Mouse (Mus musculus) CH12.LX (cell line): ENCODE measurements around the gene Gtsf2. TPM values are rescaled to one million over a fixed set of nuclear protein-coding genes. Genes with fewer than 3 reads are reported as not detected.
"Not testable (repeated sequence)": the region's sequence is repeated elsewhere in the genome, so short reads cannot be mapped to it uniquely, and the experiment has no call there.

Source experiments
- DNase-seq: peaks from one replicate; pipeline ENCODE4 v3.0.0-alpha.2; 2013; ENCODE audit errors: extremely low read depth
- H3K27ac ChIP-seq: 2 replicates; pipeline ENCODE4 v1.5.1; 2012; ENCODE audit warnings: low read depth, mild to moderate bottlenecking, control low read depth, moderate library complexity; ENCODE audit not compliant: insufficient read depth
- H3K27me3 ChIP-seq: replicated peaks from 2 replicates; pipeline ENCODE3; 2012; ENCODE audit warnings: inconsistent platforms
- H3K36me3 ChIP-seq, 2 experiments: replicated peaks in 1 of 2; 2 replicates each; pipeline versions ENCODE3 to v1.6.1; 2012; ENCODE audit warnings: inconsistent platforms in 1 of 2, low read length in 1 of 2, mild to moderate bottlenecking in 1 of 2, mixed read lengths in 1 of 2, moderate library complexity in 1 of 2; ENCODE audit not compliant: control insufficient read depth in 1 of 2, insufficient read depth in 1 of 2
- H3K4me1 ChIP-seq, 2 experiments: 2 replicates each; pipeline ENCODE4 v1.6.1; 2012; ENCODE audit warnings: inconsistent platforms in 1 of 2, moderate library complexity in 1 of 2; ENCODE audit not compliant: insufficient read depth in 2 of 2, control insufficient read depth in 1 of 2
- H3K4me2 ChIP-seq: 2 replicates; pipeline ENCODE4 v1.6.1; 2012; ENCODE audit warnings: low read depth, mild to moderate bottlenecking, control low read depth; ENCODE audit not compliant: poor library complexity, insufficient read depth, severe bottlenecking
- H3K4me3 ChIP-seq, 3 experiments: fragments of 150-350 bp in 1 of 3; sonication (generic) in 1 of 3; replicated peaks in 1 of 3; 2 replicates each; pipeline versions ENCODE3 to v1.5.1; 2011 to 2012; ENCODE audit warnings: low read depth in 2 of 3, low read length in 2 of 3, mild to moderate bottlenecking in 2 of 3, moderate library complexity in 2 of 3, control low read depth in 1 of 3, improper control_type of control experiment in 1 of 3, inconsistent platforms in 1 of 3, mixed read lengths in 1 of 3; ENCODE audit not compliant: poor library complexity in 1 of 3
- H3K79me2 ChIP-seq: replicated peaks from 2 replicates; pipeline ENCODE4 v1.6.1; 2012; ENCODE audit warnings: mild to moderate bottlenecking, moderate library complexity; ENCODE audit not compliant: control insufficient read depth, poor library complexity, insufficient read depth, severe bottlenecking; ENCODE audit errors: extremely low read depth
- H3K9ac ChIP-seq: 2 replicates; pipeline ENCODE4 v1.6.1; 2012; ENCODE audit warnings: low read depth, mild to moderate bottlenecking, control low read depth, moderate library complexity; ENCODE audit not compliant: insufficient read depth
- H3K9me3 ChIP-seq: replicated peaks from 2 replicates; pipeline ENCODE3; 2012; ENCODE audit warnings: low read length, inconsistent platforms, mixed read lengths
- BHLHE40 ChIP-seq: IDR thresholded peaks from 2 replicates; pipeline ENCODE4 v1.6.1; 2011; ENCODE audit warnings: mild to moderate bottlenecking, low read depth, low read length, improper control_type of control experiment
- CHD1 ChIP-seq: IDR thresholded peaks from 2 replicates; pipeline ENCODE4 v1.6.1; 2012; ENCODE audit warnings: low read depth, low read length, improper control_type of control experiment, inconsistent platforms
- CHD2 ChIP-seq: IDR thresholded peaks from 2 replicates; pipeline ENCODE4 v1.6.1; 2011; ENCODE audit warnings: low read length, improper control_type of control experiment
- CTCF ChIP-seq, 2 experiments: IDR thresholded peaks in 1 of 2; conservative IDR thresholded peaks in 1 of 2; 2 replicates each; pipeline ENCODE4 v1.5.1; 2011 to 2012; ENCODE audit warnings: low read depth in 2 of 2, low read length in 2 of 2, improper control_type of control experiment in 1 of 2, inconsistent platforms in 1 of 2, mild to moderate bottlenecking in 1 of 2, moderate library complexity in 1 of 2
- E2F4 ChIP-seq: IDR thresholded peaks from 2 replicates; pipeline ENCODE4 v1.6.1; 2011; ENCODE audit warnings: low read depth, low read length, improper control_type of control experiment; ENCODE audit not compliant: insufficient replicate concordance
- EP300 ChIP-seq: IDR thresholded peaks from 2 replicates; pipeline ENCODE4 v1.6.1; 2011; ENCODE audit warnings: low read length, improper control_type of control experiment
- ETS1 ChIP-seq: conservative IDR thresholded peaks from 2 replicates; pipeline ENCODE4 v1.6.1; 2012; ENCODE audit warnings: low read depth, mild to moderate bottlenecking, inconsistent platforms, low read length, improper control_type of control experiment, moderate library complexity
- IRF4 ChIP-seq: IDR thresholded peaks from 2 replicates; pipeline ENCODE4 v1.6.1; 2014; ENCODE audit warnings: low read depth, mild to moderate bottlenecking, inconsistent platforms, low read length, improper control_type of control experiment
- JUN ChIP-seq: IDR thresholded peaks from 2 replicates; pipeline ENCODE4 v1.6.1; 2011; ENCODE audit warnings: low read depth, mild to moderate bottlenecking, low read length, improper control_type of control experiment, moderate library complexity; ENCODE audit not compliant: insufficient read depth
- JUND ChIP-seq: conservative IDR thresholded peaks from 2 replicates; pipeline ENCODE4 v1.6.1; 2011; ENCODE audit warnings: low read depth, low read length, improper control_type of control experiment
- MAZ ChIP-seq: IDR thresholded peaks from 2 replicates; pipeline ENCODE4 v1.6.1; 2012; ENCODE audit warnings: low read depth, mild to moderate bottlenecking, inconsistent platforms, low read length, improper control_type of control experiment, moderate library complexity
- MEF2A ChIP-seq: IDR thresholded peaks from 2 replicates; pipeline ENCODE4 v1.6.1; 2014; ENCODE audit warnings: low read depth, mild to moderate bottlenecking, inconsistent platforms, low read length, improper control_type of control experiment, borderline replicate concordance
- MXI1 ChIP-seq: IDR thresholded peaks from 2 replicates; pipeline ENCODE4 v1.6.1; 2011; ENCODE audit warnings: mild to moderate bottlenecking, low read depth, low read length, improper control_type of control experiment
- MYC ChIP-seq: IDR thresholded peaks from 2 replicates; pipeline ENCODE4 v1.6.1; 2011; ENCODE audit warnings: low read depth, mild to moderate bottlenecking, improper control_type of control experiment, low read length
- PAX5 ChIP-seq: IDR thresholded peaks from 2 replicates; pipeline ENCODE4 v1.6.1; 2012; ENCODE audit warnings: low read length, inconsistent platforms, mixed read lengths
- RCOR1 ChIP-seq: conservative IDR thresholded peaks from 2 replicates; pipeline ENCODE4 v1.6.1; 2012; ENCODE audit warnings: low read depth, mild to moderate bottlenecking, inconsistent platforms, low read length, improper control_type of control experiment
- TBP ChIP-seq: conservative IDR thresholded peaks from 2 replicates; pipeline ENCODE4 v1.6.1; 2011; ENCODE audit warnings: low read depth, low read length, improper control_type of control experiment
- TCF12 ChIP-seq: IDR thresholded peaks from 2 replicates; pipeline ENCODE4 v1.6.1; 2014; ENCODE audit warnings: low read depth, mild to moderate bottlenecking, inconsistent platforms, low read length, improper control_type of control experiment
- USF1 ChIP-seq: IDR thresholded peaks from 2 replicates; pipeline ENCODE4 v1.6.1; 2014; ENCODE audit warnings: low read depth, mild to moderate bottlenecking, inconsistent platforms, low read length, improper control_type of control experiment
- ZC3H11A ChIP-seq: IDR thresholded peaks from 2 replicates; pipeline ENCODE4 v1.6.1; 2012; ENCODE audit warnings: low read depth, mild to moderate bottlenecking, inconsistent platforms, low read length, improper control_type of control experiment
- ZKSCAN1 ChIP-seq: IDR thresholded peaks from 2 replicates; pipeline ENCODE4 v1.6.1; 2012; ENCODE audit warnings: low read depth, inconsistent platforms, low read length, improper control_type of control experiment, borderline replicate concordance
- dilution Hi-C: fragments of 300-500 bp; cut with MboI; formaldehyde crosslinking; loops from 2 replicates; pipeline ENCODE4 v1.14.3; 2020; ENCODE audit warnings: low sequenced_read_pairs; ENCODE audit not compliant: extremely low pct_unique_long_range_greater_than_20kb, extremely low pct_ligation_motif_present
- in situ Hi-C: fragments of 300-500 bp; cut with MboI; formaldehyde crosslinking; loops from 3 replicates; pipeline ENCODE4 v1.14.3; 2019; ENCODE audit warnings: low sequenced_read_pairs, low pct_ligation_motif_present, low pct_unique_long_range_greater_than_20kb, mixed read lengths
- polyA plus RNA-seq: library from polyadenylated mRNA; unstranded; fragments of >175 nt; gene quantifications from 2 replicates; pipeline ENCODE4 v1.2.1, GENCODE M21; 2012; ENCODE audit warnings: low read depth; ENCODE audit not compliant: insufficient read length
- total RNA-seq, 2 experiments: library from RNA; depleted of rRNA; stranded (reverse); fragments of 300-350 nt in 1 of 2; fragments of >200 nt in 1 of 2; gene quantifications; 2 replicates each; pipeline ENCODE4 v1.2.3; 2012 to 2014

Gtsf2 gene
- total and polyA plus RNA-seq, 3 experiments, result not detected

DNA sequence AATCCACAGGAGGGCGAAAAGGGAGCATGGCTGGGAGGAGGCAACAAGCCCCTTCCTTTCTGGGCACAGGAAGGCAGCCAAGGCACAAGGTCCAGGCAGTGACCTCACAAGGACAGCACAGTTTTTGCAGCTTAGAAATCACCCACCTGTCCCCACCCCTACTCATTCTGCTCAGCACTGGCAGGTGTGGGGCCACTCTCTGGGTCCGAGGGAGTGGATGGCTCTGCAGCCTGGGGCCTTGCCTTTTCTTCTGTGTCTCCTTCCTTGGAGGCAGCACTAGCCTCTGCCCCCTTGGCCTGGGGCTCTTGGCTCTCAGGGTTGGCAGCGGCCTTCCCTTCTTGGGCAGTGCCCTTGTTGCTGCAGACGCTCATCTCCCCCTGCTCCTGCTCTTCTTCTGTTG lies 2.3 kb downstream of the Gtsf2 start:
- H3K36me3 ChIP-seq, H3K9me3 ChIP-seq, H3K27ac ChIP-seq, H3K27me3 ChIP-seq, in situ Hi-C loops, dilution Hi-C loops, H3K9ac ChIP-seq, H3K4me1 ChIP-seq, H3K4me3 ChIP-seq, H3K79me2 ChIP-seq, DNase-seq, H3K4me2 ChIP-seq: not testable (repeated sequence)

DNA sequence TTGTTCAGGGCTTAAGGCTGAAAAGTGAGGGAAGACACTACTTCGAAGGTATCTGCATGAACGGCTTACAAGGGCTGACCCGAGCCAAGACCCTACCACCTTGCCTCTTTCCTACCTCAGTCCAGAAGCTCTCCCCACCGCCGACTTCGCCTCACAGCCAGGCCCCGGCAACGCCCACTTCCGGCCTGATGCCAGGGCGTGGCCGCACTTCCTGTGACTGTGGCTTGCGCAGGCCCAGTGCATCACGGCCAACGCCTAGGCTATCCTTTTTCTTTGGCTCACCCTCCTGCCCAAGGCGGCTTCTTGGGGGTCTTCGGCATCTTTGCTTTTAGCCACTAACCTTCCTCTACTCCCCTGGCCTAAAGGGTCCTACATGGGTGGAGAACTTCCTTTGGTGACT lies 18.0 kb downstream of the Gtsf2 start, which contains the start of gene Gtsf1:
TSS of gene Gtsf1 (minus strand) at position 230 of the 400 bp plus-strand sequence.
- H3K27me3 ChIP-seq, result no peaks in the 10 kb centered on the region
- H3K4me1 ChIP-seq, result peaks cover 5 to 19% of the 10 kb centered on the region in 2 experiments; a peak in 3 of 4 replicates
- no peak within 1 kb of the TSS for H3K27ac ChIP-seq
- dilution Hi-C loops, result no loop called here
- no peak within 1 kb of the TSS for H3K9ac ChIP-seq
- no peak for DNase-seq
- H3K4me3 ChIP-seq, result no peak within 1 kb of the TSS
- H3K36me3 ChIP-seq, result no peaks in the 10 kb centered on the region
- no peaks in the 10 kb centered on the region for H3K9me3 ChIP-seq
- in situ Hi-C loops, result no loop called here
- TF ChIP-seq USF1 (no peak), RCOR1 (no peak), ZKSCAN1 (no peak), MAZ (no peak), ZC3H11A (no peak), CHD1 (no peak), CTCF (conservative IDR thresholded peaks at IDR 0.05 in 1 of 2, IDR thresholded peaks at IDR 0.05 in 1 of 2; ENCODE audit: low read depth in 2 of 2, low read length in 2 of 2) (no peak), TCF12 (no peak), PAX5 (no peak), BHLHE40 (no peak), IRF4 (no peak)
- TF ChIP-seq, all 38 proteins: peak for 0
- no peak within 1 kb of the TSS for H3K4me2 ChIP-seq
- H3K79me2 ChIP-seq, result no peaks in the 10 kb centered on the region

DNA sequence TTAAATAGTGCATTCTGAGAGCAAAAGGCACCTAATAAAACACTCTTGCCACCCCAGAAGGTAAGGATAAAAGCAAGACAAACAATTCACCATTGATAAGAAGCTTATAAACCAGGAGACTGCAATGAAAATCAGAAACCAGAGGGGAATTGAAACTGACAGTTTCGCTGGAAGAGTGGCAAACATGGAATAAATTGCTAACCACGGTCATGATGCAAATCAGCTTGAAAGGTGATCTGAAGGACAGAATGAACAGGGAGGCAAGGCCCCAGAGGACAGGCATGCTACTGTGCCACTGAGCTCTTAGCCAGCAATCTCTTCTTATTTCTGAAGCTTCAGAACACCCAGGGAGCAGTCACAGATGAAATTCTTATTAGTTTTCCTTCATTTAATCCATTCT lies 21.3 kb downstream of the Gtsf2 start:
- H3K4me2 ChIP-seq, result peak overlapping the region; percentile 66
- H3K4me3 ChIP-seq, result no peak overlapping the region
- H3K9me3 ChIP-seq, result no peaks in the 10 kb centered on the region
- H3K36me3 ChIP-seq, result no peaks in the 10 kb centered on the region
- no peaks in the 10 kb centered on the region for H3K79me2 ChIP-seq
- TF ChIP-seq BHLHE40 (peak; percentile 39; the same call in 1 of the 2 replicates), MAZ (no peak), JUN (peak; percentile 37), IRF4 (peak; percentile 91), CHD1 (no peak), ETS1 (peak; percentile 60), TCF12 (peak; percentile 37; the same call in 1 of the 2 replicates), MEF2A (peak; percentile 44), CHD2 (peak; percentile 26; the same call in 1 of the 2 replicates), E2F4 (no peak), MXI1 (no peak; the same call in 1 of the 2 replicates), MYC (no peak), JUND (peak; percentile 69), ZKSCAN1 (no peak), TBP (0 out of 2 replicates have a peak, but pooled peaks have one; percentile 34), EP300 (peak; percentile 96)
- TF ChIP-seq, all 38 proteins: peak for 10
- H3K4me1 ChIP-seq, result peaks cover 5 to 19% of the 10 kb centered on the region in 2 experiments; a peak in 3 of 4 replicates
- H3K27ac ChIP-seq, result no peak overlapping the region
- in situ Hi-C loops (loop anchor here (5.0 kb wide), 1 partner anchor 40 kb away; no protein-coding TSS in a partner anchor), dilution Hi-C loops (no loop called here)
- peak; percentile 67 for DNase-seq
- H3K9ac ChIP-seq, result no peak overlapping the region
- no peaks in the 10 kb centered on the region for H3K27me3 ChIP-seq
